Mouse (Mus musculus) limb, embryonic 11.5 days (tissue): ENCODE results near the gene Megf8. TPM values are rescaled to one million over a fixed set of nuclear protein-coding genes. Genes with fewer than 3 reads are reported as not detected.
A peak's percentile ranks its signal among the peaks of the same experiment; 100 is the strongest.

Experiments used
- ATAC-seq: fragments of 200-750 bp; cut with Nextera tagmentation; 2 replicates; pipeline ENCODE4 v1.8.0; 2017; ENCODE audit warnings: low read depth; ENCODE audit not compliant: insufficient number of reproducible peaks, low FRiP score, low TSS enrichment
- DNase-seq: peaks from one replicate; pipeline ENCODE4 v3.0.0-alpha.2; 2015; ENCODE audit warnings: low spot score
- H3K27ac ChIP-seq: fragments of 300-500 bp; sonication (generic); replicated peaks from 2 replicates; pipeline ENCODE4 v1.5.1; 2014; ENCODE audit warnings: low read depth, mild to moderate bottlenecking, low read length
- H3K27me3 ChIP-seq: fragments of 300-500 bp; sonication (generic); 2 replicates; pipeline ENCODE4 v1.6.1; 2014; ENCODE audit warnings: mild to moderate bottlenecking, low read length, mixed read lengths; ENCODE audit not compliant: control insufficient read depth, insufficient read depth
- H3K36me3 ChIP-seq: fragments of 300-500 bp; sonication (generic); 2 replicates; pipeline ENCODE4 v1.6.1; 2014; ENCODE audit warnings: mild to moderate bottlenecking, low read length, moderate library complexity, mixed read lengths; ENCODE audit not compliant: control insufficient read depth, insufficient read depth
- H3K4me1 ChIP-seq: fragments of 300-500 bp; sonication (generic); 2 replicates; pipeline ENCODE4 v1.6.1; 2014; ENCODE audit warnings: low read length, mixed read lengths; ENCODE audit not compliant: control insufficient read depth, insufficient read depth
- H3K4me2 ChIP-seq: fragments of 300-500 bp; sonication (generic); 2 replicates; pipeline ENCODE4 v1.6.1; 2014; ENCODE audit warnings: low read depth, mild to moderate bottlenecking, moderate library complexity; ENCODE audit not compliant: severe bottlenecking
- H3K4me3 ChIP-seq: fragments of 300-500 bp; sonication (generic); 2 replicates; pipeline ENCODE4 v1.5.1; 2014; ENCODE audit warnings: low read depth, low read length
- H3K9ac ChIP-seq: fragments of 300-500 bp; sonication (generic); 2 replicates; pipeline ENCODE4 v1.6.1; 2014; ENCODE audit warnings: mild to moderate bottlenecking, low read length
- H3K9me3 ChIP-seq: fragments of 300-500 bp; sonication (generic); 2 replicates; pipeline ENCODE4 v1.6.1; 2016; ENCODE audit warnings: low read length; ENCODE audit not compliant: control insufficient read depth
- WGBS: fragments of 180-500 bp; shearing (Covaris S2); extraction: QIAGEN DNeasy Blood & Tissue Kit; methylation state at CpG from one replicate; pipeline ENCODE4 v1.1.7; 2014; 5-methylcytosine and 5-hydroxymethylcytosine counted together
- polyA plus RNA-seq: library from polyadenylated mRNA; unstranded; fragments of >200 nt; fragmentation: Nextera tagmentation; extraction: Ambion mirVana; gene quantifications from 2 replicates; pipeline ENCODE4 v1.2.1, GENCODE M21; 2014

Gene Megf8
- polyA plus RNA-seq, 1 experiment from 2014 or later: 14.4 TPM

DNA sequence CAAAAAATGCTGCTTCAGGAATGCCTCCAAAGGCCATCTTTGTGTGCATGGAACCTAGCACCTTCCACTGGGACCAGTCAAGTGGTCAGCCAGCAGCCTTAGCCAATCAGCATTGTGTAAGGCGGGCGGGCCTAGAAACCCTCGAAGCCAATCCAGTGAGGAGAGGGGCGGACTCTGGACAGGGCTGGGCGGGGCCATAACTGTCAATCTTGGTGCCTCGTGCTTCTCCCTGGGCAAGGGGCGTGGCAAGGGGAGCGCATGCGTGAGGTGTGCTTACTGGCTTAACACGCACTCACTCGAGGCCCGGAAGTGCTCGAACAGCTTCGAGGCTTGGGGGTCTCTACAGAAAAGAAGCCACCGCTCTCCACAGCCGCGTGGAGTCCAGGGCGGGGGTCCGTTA lies 15.9 kb upstream of the Megf8 start, which contains the start of gene Prr19:
Gene Prr19 (plus strand): TSS at position 349 of the 400 bp plus-strand sequence.
- Histone ChIP-seq H3K4me3 (no peak within 1 kb of the TSS; the same call in 1 of the 2 replicates), H3K27ac (no peak within 1 kb of the TSS), H3K9me3 (no peaks in the 10 kb centered on the region), H3K9ac (no peak within 1 kb of the TSS), H3K4me2 (no peak within 1 kb of the TSS), H3K4me1 (peaks cover 13% of the 10 kb centered on the region; the same call in 1 of the 2 replicates), H3K36me3 (no peaks in the 10 kb centered on the region), H3K27me3 (0 out of 2 replicates have a peak, but pooled peaks cover 2% of the 10 kb centered on the region)
- DNase-seq (peak; percentile 56), ATAC-seq (no peak)
- 63% methylated on average over 19 of the region's 19 CpGs for WGBS

DNA sequence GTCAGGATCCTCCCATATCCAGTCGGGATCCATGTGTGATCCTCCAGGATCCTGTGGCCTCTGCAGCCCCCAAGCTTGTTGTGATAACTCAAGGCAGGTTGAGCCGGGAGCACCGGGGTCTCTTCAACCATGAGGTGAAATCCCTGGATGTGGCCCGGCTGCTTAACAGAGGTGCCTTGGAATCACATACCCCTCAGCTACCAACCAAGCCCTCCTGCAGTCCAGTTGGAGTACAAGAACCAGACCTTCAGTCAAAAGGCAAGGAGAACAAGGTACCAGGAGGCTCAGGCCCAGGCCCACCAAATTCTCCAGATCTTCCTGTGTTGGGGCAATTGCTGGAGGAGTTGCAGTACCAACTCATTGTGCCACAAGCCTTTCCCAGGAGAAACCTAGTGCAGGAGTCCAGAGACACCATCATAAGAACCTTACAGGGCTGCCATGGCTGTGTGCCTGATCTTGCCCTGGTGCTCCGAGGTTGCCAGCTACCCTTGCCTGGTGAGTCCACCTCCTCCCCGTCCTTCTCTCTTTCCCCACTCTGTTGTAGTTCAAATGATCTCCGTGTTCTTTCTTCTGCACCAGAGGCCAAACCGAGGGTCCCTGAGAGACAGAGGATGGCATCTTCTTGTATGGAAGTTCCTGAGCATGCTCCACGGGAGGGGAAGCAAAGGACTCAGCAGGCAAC lies 13.8 kb upstream of the Megf8 start:
- ATAC-seq (no peak), DNase-seq (no peak)
- Histone ChIP-seq H3K4me1 (peaks cover 8% of the 10 kb centered on the region; the same call in 1 of the 2 replicates), H3K36me3 (no peaks in the 10 kb centered on the region), H3K9me3 (no peaks in the 10 kb centered on the region), H3K9ac (no peak overlapping the region), H3K27me3 (peaks cover 8% of the 10 kb centered on the region; the same call in 1 of the 2 replicates), H3K4me3 (no peak overlapping the region), H3K4me2 (no peak overlapping the region), H3K27ac (no peak overlapping the region)
- WGBS: 52% methylated on average over 9 of the region's 9 CpGs

DNA sequence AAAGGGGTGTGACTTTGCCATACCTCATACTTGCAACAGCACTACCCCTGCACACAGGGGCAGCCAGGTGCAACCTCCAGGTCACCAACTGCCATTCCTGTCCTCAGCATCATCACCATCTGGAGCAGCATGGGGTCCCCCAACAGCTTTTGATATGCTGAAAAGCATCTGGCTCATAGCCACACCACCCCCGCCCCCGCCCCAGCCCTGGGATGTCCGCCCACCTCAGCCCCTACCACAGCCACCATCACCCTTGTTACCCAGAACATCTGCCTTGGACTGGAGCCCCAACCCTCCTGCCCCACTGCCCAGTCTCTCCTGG lies 13.3 kb upstream of the Megf8 start:
- peaks cover 9% of the 10 kb centered on the region; the same call in 1 of the 2 replicates for H3K27me3 ChIP-seq
- ATAC-seq (no peak), DNase-seq (no peak)
- H3K27ac ChIP-seq: no peak overlapping the region
- H3K4me3 ChIP-seq: no peak overlapping the region
- no peaks in the 10 kb centered on the region for H3K36me3 ChIP-seq
- H3K9ac ChIP-seq: no peak overlapping the region
- no peaks in the 10 kb centered on the region for H3K9me3 ChIP-seq
- 72% methylated on average over 3 of the region's 3 CpGs for WGBS
- no peak overlapping the region for H3K4me2 ChIP-seq
- peaks cover 8% of the 10 kb centered on the region; the same call in 1 of the 2 replicates for H3K4me1 ChIP-seq

DNA sequence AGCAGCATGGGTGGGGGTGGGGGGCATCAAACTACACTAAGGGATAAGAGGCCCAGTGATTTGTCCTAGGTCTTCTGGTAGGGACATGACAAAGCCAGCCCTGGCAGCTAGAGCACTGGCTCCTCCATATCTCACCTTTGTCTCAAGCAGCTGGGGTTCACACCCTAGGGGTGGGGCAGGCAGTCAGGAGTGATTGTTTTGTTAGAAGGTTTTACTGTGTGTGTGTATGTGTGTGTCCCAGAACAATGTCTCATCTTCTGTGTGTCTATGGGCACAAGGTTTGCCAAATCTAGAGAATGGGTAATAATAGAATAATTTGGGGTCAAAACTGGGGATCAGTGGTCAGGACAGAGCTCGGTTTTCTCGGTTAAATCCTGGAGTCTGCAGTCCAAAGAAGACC lies 11.5 kb upstream of the Megf8 start:
- 0% methylated on average over 2 of the region's 2 CpGs for WGBS
- DNase-seq (no peak), ATAC-seq (no peak)
- Histone ChIP-seq H3K27ac (no peak overlapping the region), H3K4me1 (peaks cover 8% of the 10 kb centered on the region; the same call in 1 of the 2 replicates), H3K9me3 (no peaks in the 10 kb centered on the region), H3K4me3 (peak overlapping the region; percentile 42; the same call in 1 of the 2 replicates), H3K36me3 (no peaks in the 10 kb centered on the region), H3K9ac (peak overlapping the region; percentile 27; the same call in 1 of the 2 replicates), H3K4me2 (peak overlapping the region; percentile 93), H3K27me3 (peaks cover 9% of the 10 kb centered on the region; the same call in 1 of the 2 replicates)

DNA sequence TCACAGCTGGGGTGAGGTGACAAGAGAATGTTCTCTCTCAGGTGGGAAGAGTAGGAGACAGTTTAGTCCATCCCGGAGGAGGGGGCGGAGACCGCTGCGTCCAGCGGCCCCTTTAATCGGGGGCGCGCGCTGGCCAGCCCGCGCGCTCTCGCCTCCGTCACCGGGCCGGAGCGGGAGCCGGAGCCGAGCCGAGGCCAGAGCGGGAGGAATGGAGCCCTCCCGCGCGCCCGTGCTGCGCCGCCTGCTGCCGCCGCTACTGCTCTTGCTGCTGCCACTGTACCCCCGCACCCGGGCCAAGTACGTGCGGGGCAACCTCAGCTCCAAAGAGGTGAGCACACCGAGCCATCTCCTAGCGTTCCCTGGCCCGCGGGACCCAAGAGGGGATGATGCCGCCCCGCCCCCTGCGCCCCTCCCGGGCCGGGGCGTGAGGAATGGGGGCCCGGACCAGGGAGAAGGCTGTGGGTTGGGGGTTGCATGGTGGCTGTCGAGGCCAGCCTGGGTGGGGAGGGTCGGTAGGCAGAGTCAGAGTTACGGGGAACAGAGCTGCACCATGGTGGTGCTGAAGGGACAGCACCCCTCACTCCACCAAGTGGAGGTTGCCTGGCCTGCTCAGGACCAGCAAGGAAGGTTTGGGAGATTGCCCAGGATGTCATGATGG lies 10.9 kb upstream of the Megf8 start, which contains the start of gene Tmem145:
Gene Tmem145 (plus strand): TSS at position 151 of the 658 bp plus-strand sequence.
- Histone ChIP-seq H3K9me3 (no peaks in the 10 kb centered on the region), H3K4me2 (peak within 1 kb of the TSS; percentile 93), H3K9ac (peak within 1 kb of the TSS; percentile 27; the same call in 1 of the 2 replicates), H3K27me3 (peaks cover 9% of the 10 kb centered on the region; the same call in 1 of the 2 replicates), H3K36me3 (no peaks in the 10 kb centered on the region), H3K4me1 (peaks cover 8% of the 10 kb centered on the region; the same call in 1 of the 2 replicates), H3K4me3 (peak within 1 kb of the TSS; percentile 42), H3K27ac (no peak within 1 kb of the TSS)
- under 1% methylated on average over 45 of the region's 47 CpGs for WGBS
- peak; percentile 86 for DNase-seq
- peak; percentile 78 for ATAC-seq

DNA sequence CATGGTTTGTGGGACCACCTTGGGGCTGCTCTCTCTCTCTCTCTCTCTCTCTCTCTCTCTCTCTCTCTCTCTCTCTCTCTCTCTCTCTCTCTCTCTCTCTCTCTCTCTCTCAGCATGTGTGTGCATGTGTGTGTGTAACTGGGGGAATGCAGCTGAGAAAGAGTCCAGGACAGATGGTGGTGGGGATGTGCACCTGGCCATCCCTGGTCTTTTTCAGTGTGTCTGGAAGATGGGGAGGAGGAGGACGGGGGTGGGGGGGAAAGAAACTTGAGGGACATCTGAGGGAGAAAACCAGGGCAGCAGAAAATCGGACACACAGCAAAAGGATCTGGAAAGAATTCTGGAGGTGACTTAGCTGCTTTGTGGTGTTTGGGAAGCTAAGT lies 10.4 kb upstream of the Megf8 start:
- no peak overlapping the region for H3K4me2 ChIP-seq
- ATAC-seq: no peak

DNA sequence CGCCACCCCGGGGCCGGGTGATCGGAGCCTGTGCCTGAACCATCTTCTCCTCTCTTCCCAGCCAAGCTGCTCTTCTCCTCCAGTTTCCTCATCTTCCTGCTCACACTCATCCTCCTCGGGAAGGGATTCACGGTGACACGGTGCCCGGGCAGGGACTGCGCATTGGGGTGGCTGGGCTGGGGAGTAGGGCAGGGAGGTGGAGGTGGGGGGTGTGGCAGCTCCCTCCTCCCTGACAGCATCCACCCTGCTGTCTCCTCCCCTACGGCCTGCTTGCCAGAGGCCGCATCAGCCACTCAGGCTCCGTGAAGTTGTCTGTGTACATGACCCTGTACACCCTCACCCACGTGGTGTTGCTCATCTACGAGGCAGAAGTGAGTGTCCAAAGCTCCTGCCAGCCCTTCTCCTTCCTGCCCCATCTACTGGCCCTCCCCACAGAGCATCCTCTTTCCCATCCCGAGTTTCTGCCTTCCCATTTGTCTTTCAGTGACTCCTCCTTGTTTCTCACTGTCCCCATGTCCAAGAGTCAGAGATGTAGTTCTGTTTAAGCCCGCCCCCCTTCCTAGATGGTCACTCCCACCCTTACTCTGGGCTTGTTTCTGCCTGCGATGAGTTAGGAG lies 8.2 kb upstream of the Megf8 start:
- ATAC-seq: no peak
- peaks cover 8% of the 10 kb centered on the region; the same call in 1 of the 2 replicates for H3K4me1 ChIP-seq
- no peak overlapping the region for H3K9ac ChIP-seq
- H3K9me3 ChIP-seq: no peaks in the 10 kb centered on the region
- H3K27me3 ChIP-seq: peaks cover 17% of the 10 kb centered on the region
- no peak overlapping the region for H3K27ac ChIP-seq
- no peak overlapping the region for H3K4me3 ChIP-seq
- WGBS: 61% methylated on average over 17 of the region's 17 CpGs
- DNase-seq: no peak
- H3K36me3 ChIP-seq: no peaks in the 10 kb centered on the region
- H3K4me2 ChIP-seq: no peak overlapping the region

More for the DNA sequence above, 10.4 kb upstream of the Megf8 start:
- H3K36me3 ChIP-seq: no peaks in the 10 kb centered on the region
- no peak for DNase-seq
- H3K27ac ChIP-seq: no peak overlapping the region
- 38% methylated on average over 2 of the region's 2 CpGs for WGBS
- H3K9me3 ChIP-seq: no peaks in the 10 kb centered on the region
- no peak overlapping the region for H3K9ac ChIP-seq
- H3K4me1 ChIP-seq: peaks cover 8% of the 10 kb centered on the region; the same call in 1 of the 2 replicates
- peaks cover 9% of the 10 kb centered on the region; the same call in 1 of the 2 replicates for H3K27me3 ChIP-seq
- no peak overlapping the region for H3K4me3 ChIP-seq

DNA sequence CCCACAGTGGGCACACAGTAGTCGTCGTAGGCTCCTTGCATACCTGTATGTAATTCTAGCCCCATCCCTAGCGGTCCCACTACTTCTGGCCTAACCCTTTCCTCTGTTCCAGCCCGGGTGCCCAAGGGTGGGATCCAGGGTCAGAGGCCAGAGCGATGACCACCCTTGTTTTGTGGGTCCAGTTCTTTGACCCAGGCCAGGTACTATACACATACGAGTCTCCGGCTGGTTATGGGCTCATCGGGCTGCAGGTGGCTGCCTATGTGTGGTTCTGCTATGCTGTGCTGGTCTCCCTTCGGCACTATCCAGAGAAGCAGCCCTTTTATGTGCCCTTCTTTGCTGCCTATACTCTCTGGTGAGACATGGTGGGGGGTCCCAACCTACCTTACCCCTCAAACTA lies 7.5 kb upstream of the Megf8 start:
- 85% methylated on average over 9 of the region's 9 CpGs for WGBS
- H3K4me3 ChIP-seq: no peak overlapping the region
- no peak overlapping the region for H3K4me2 ChIP-seq
- no peaks in the 10 kb centered on the region for H3K9me3 ChIP-seq
- H3K4me1 ChIP-seq: peaks cover 8% of the 10 kb centered on the region; the same call in 1 of the 2 replicates
- no peak overlapping the region for H3K27ac ChIP-seq
- no peaks in the 10 kb centered on the region for H3K36me3 ChIP-seq
- no peak overlapping the region for H3K9ac ChIP-seq
- DNase-seq: no peak
- H3K27me3 ChIP-seq: peaks cover 23% of the 10 kb centered on the region
- no peak for ATAC-seq
